Comparison of ENCODE assay signal across 8 mouse cellular contexts in genomic region chr4:120380811-120381391, GRCm38 (mm10). TPM values are rescaled to one million over a fixed set of nuclear protein-coding genes. Genes with fewer than 3 reads are reported as not detected.
DNase-seq lines count a peak whose midpoint lies in the region; ATAC-seq and TF ChIP-seq lines count a peak whose summit lies in the region.

No protein-coding gene starts in this region.

- no peak for TF ChIP-seq POLR2A in spleen, adult 2 months (IDR thresholded peaks at IDR 0.05; ENCODE audit: low read depth, low read length)
- 0 out of 2 replicates have a peak, but pooled peaks have one; percentile 24 for TF ChIP-seq POLR2A in heart, adult 2 months (IDR thresholded peaks at IDR 0.05; ENCODE audit: insufficient read depth, low read depth, low read length)

- TF ChIP-seq CTCF in spleen, adult 2 months (IDR thresholded peaks at IDR 0.05; ENCODE audit: extremely low read depth, insufficient read depth, insufficient read length, insufficient replicate concordance) = peak; percentile 48; the same call in 1 of the 2 replicates
- peak; percentile 94 for TF ChIP-seq CTCF in heart, adult 2 months (IDR thresholded peaks at IDR 0.05)

- no peak overlapping the region for H3K4me3 ChIP-seq in spleen, adult 2 months (ENCODE audit: extremely low read depth, insufficient read depth, insufficient read length)
- H3K4me3 ChIP-seq in embryonic facial prominence, embryonic 13.5 days = no peak overlapping the region
- no peak overlapping the region; the same call in 1 of the 2 replicates for H3K4me3 ChIP-seq in heart, adult 2 months
- H3K4me3 ChIP-seq in limb, embryonic 11.5 days (ENCODE audit: low read depth, low read length) = no peak overlapping the region
- H3K4me3 ChIP-seq in midbrain, embryonic 13.5 days (replicated peaks) = no peak overlapping the region

- H3K9me3 ChIP-seq in embryonic facial prominence, embryonic 13.5 days = no peaks in the 10 kb centered on the region
- H3K9me3 ChIP-seq in limb, embryonic 11.5 days (ENCODE audit: control insufficient read depth, low read length) = no peaks in the 10 kb centered on the region
- no peaks in the 10 kb centered on the region for H3K9me3 ChIP-seq in midbrain, embryonic 13.5 days

- no peaks in the 10 kb centered on the region for H3K36me3 ChIP-seq in spleen, adult 2 months (ENCODE audit: control insufficient read depth, insufficient read depth, low read length)
- no peaks in the 10 kb centered on the region for H3K36me3 ChIP-seq in embryonic facial prominence, embryonic 13.5 days
- no peaks in the 10 kb centered on the region for H3K36me3 ChIP-seq in heart, adult 2 months (ENCODE audit: control insufficient read depth, insufficient read depth, low read length)
- no peaks in the 10 kb centered on the region for H3K36me3 ChIP-seq in limb, embryonic 11.5 days (ENCODE audit: control insufficient read depth, insufficient read depth, low read length)
- H3K36me3 ChIP-seq in midbrain, embryonic 13.5 days = no peaks in the 10 kb centered on the region
- no peaks in the 10 kb centered on the region for H3K36me3 ChIP-seq in splenic B cell, adult 2 months (ENCODE audit: control insufficient read depth, insufficient read depth, low read length, poor library complexity, severe bottlenecking)

- H3K79me2 ChIP-seq in heart, adult 2 months (replicated peaks; ENCODE audit: control insufficient read depth, insufficient read depth, low read length) = no peaks in the 10 kb centered on the region

- no peaks in the 10 kb centered on the region for H3K27me3 ChIP-seq in spleen, adult 2 months (ENCODE audit: control insufficient read depth, insufficient read depth, low read length)
- H3K27me3 ChIP-seq in embryonic facial prominence, embryonic 13.5 days = peaks cover 9% of the 10 kb centered on the region; the same call in 1 of the 2 replicates
- H3K27me3 ChIP-seq in heart, adult 2 months (ENCODE audit: control insufficient read depth, insufficient read depth, low read length) = no peaks in the 10 kb centered on the region
- H3K27me3 ChIP-seq in limb, embryonic 11.5 days (ENCODE audit: control insufficient read depth, insufficient read depth, low read length) = no peaks in the 10 kb centered on the region
- peaks cover 12% of the 10 kb centered on the region; the same call in 1 of the 2 replicates for H3K27me3 ChIP-seq in midbrain, embryonic 13.5 days
- H3K27me3 ChIP-seq in splenic B cell, adult 2 months (ENCODE audit: control insufficient read depth, insufficient read depth, low read length, poor library complexity, severe bottlenecking) = no peaks in the 10 kb centered on the region

- peak; percentile 12 to 22 for DNase-seq in spleen, adult 2 months (ENCODE audit: low read depth in 1 of 2, low spot score in 2 of 2)
- DNase-seq in spleen, adult 12 weeks (ENCODE audit: low spot score) = no peak
- DNase-seq in heart, adult 2 months = peak; percentile 76 to 86
- DNase-seq in kidney, adult 18-20 months = peak; percentile 61
- peak; percentile 75 for DNase-seq in limb, embryonic 11.5 days (ENCODE audit: low spot score)
- peak; percentile 70 for DNase-seq in splenic B cell, adult 2 months (ENCODE audit: low read depth, low spot score)

- intact Hi-C loops in heart, adult 2 months (cut with DNase I) = loop anchor here (2.0 to 5.0 kb wide), 3 partner anchors 156 to 259 kb away; no protein-coding TSS in a partner anchor

- no peaks in the 10 kb centered on the region; the same call in 1 of the 2 replicates for H3K4me1 ChIP-seq in spleen, adult 2 months (ENCODE audit: control insufficient read depth, insufficient read depth, insufficient read length)
- H3K4me1 ChIP-seq in embryonic facial prominence, embryonic 13.5 days = no peaks in the 10 kb centered on the region
- H3K4me1 ChIP-seq in heart, adult 2 months (ENCODE audit: control insufficient read depth, insufficient read depth, low read length) = peaks cover 5% of the 10 kb centered on the region
- H3K4me1 ChIP-seq in limb, embryonic 11.5 days (ENCODE audit: control insufficient read depth, insufficient read depth, low read length) = no peaks in the 10 kb centered on the region
- H3K4me1 ChIP-seq in midbrain, embryonic 13.5 days (replicated peaks) = peaks cover 7% of the 10 kb centered on the region; the same call in 1 of the 2 replicates

- H3K4me2 ChIP-seq in embryonic facial prominence, embryonic 13.5 days = peak overlapping the region; percentile 38
- no peak overlapping the region for H3K4me2 ChIP-seq in limb, embryonic 11.5 days (ENCODE audit: low read depth, severe bottlenecking)
- no peak overlapping the region for H3K4me2 ChIP-seq in midbrain, embryonic 13.5 days (replicated peaks)

- H3K9ac ChIP-seq in embryonic facial prominence, embryonic 13.5 days = no peak overlapping the region
- no peak overlapping the region for H3K9ac ChIP-seq in heart, adult 2 months (ENCODE audit: low read depth, low read length)
- no peak overlapping the region for H3K9ac ChIP-seq in limb, embryonic 11.5 days (ENCODE audit: low read length)
- no peak overlapping the region for H3K9ac ChIP-seq in midbrain, embryonic 13.5 days (replicated peaks)

- 0 out of 2 replicates have a peak, but pooled peaks have one; percentile 54 for TF ChIP-seq EP300 in heart, adult 2 months (IDR thresholded peaks at IDR 0.05; ENCODE audit: insufficient read depth, low read depth, low read length)

- H3K27ac ChIP-seq in spleen, adult 2 months (ENCODE audit: insufficient read depth, low read length) = no peak overlapping the region
- H3K27ac ChIP-seq in embryonic facial prominence, embryonic 13.5 days = no peak overlapping the region
- H3K27ac ChIP-seq in heart, adult 2 months = no peak overlapping the region
- H3K27ac ChIP-seq in limb, embryonic 11.5 days (replicated peaks; ENCODE audit: low read depth, low read length) = no peak overlapping the region
- H3K27ac ChIP-seq in midbrain, embryonic 13.5 days = peak overlapping the region; percentile 48; the same call in 1 of the 2 replicates

- WGBS in spleen, adult 2 months = 13% methylated on average over 7 of the region's 7 CpGs
- WGBS in embryonic facial prominence, embryonic 13.5 days = 9% methylated on average over 7 of the region's 7 CpGs
- 3% methylated on average over 7 of the region's 7 CpGs for WGBS in heart, adult 2 months
- 14% methylated on average over 7 of the region's 7 CpGs for WGBS in limb, embryonic 11.5 days
- WGBS in midbrain, embryonic 13.5 days = 10% methylated on average over 7 of the region's 7 CpGs

- ATAC-seq in embryonic facial prominence, embryonic 13.5 days (ENCODE audit: insufficient number of reproducible peaks, insufficient read depth, low FRiP score, low TSS enrichment, low read depth) = no peak
- ATAC-seq in limb, embryonic 11.5 days (ENCODE audit: insufficient number of reproducible peaks, low FRiP score, low TSS enrichment, low read depth) = no peak
- peak; percentile 90 for ATAC-seq in midbrain, embryonic 13.5 days

RNA-seq across cellular contexts. Expression of gene Scmh1, which starts 24.2 kb away (rescaled TPM):
- polyA plus RNA-seq in spleen, adult 2 months (2012; rRNA removed) = 11.8 and 12.0 TPM in 2 replicates
- polyA plus RNA-seq in embryonic facial prominence, embryonic 13.5 days (2015; fragmentation: Nextera tagmentation; extraction: Ambion mirVana) = 48.7 and 54.5 TPM in 2 replicates
- total RNA-seq in heart, adult 2 months (2021) = 10 to 100 TPM; 53.1 to 67.9 TPM
- 48.1 and 63.6 TPM in 2 replicates for polyA plus RNA-seq in heart, adult 2 months (2012; rRNA removed)
- polyA plus RNA-seq in limb, embryonic 11.5 days (2014; fragmentation: Nextera tagmentation; extraction: Ambion mirVana) = 36.9 and 42.2 TPM in 2 replicates
- polyA plus RNA-seq in midbrain, embryonic 13.5 days (2015; fragmentation: Nextera tagmentation; extraction: Ambion mirVana) = 77.4 and 79.9 TPM in 2 replicates
